Mouse (Mus musculus): ENCODE measurements at regions not wholly inside any gene's neighbourhood (a gene's known extent, or its start where the extent isn't known, plus 50 kb on each side); places are given as distances from the start of the nearest gene placed in this dataset.

DNA sequence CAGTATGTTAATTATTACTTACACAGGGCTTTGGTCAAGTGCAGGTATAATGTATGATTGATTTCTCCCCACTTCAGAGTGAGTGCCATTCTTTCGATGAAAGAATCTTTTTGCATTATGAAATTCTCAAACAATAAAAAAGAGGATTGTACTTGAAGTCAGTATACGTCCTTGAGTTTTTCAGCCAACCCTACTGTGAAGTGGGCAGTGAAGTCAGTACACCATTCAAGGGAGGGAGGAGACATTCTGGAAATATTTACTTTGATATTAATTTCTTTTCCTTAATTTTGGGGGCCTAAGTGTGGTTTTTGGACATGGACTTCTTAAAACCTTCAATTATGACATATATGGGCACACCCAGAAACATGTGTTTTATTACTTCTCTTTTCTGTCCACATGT, 586.2 kb upstream of the Nrsn1 start:
- no peak for TF ChIP-seq CTCF (conservative IDR thresholded peaks at IDR 0.05; ENCODE audit: low read length)
- TF ChIP-seq NANOG (IDR thresholded peaks at IDR 0.05; ENCODE audit: borderline replicate concordance, low read length): no peak
